Mouse (Mus musculus): ENCODE measurements around the gene Il10rb.

DNA sequence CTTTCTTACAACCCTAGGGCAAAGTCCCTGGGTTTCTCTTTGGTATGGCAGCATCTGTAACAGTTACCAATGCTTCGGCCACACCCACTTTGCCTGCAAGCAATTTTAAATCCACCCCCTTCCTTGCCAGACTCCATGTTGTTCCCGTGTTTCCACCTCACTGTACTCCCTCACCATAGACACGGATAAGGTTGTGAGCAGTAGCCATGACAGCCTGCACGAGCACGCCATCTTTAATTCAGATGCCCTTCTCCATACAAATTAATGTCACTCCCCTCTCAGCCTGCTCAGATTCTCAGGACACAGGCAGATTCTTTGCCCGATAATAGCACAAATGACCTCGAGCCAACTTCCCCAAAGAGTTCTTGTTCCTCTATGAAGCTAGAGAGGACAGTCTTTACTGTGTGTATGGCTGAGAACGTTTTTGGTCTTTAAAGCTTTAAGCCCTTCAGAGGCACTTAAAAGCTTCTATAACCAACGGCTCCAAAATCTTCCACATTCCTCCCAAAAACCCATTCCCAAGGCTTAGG is 23.6 kb upstream of the Il10rb start:
- TF ChIP-seq CTCF (IDR thresholded peaks at IDR 0.05; ENCODE audit: control insufficient read depth, insufficient read depth, insufficient read length) (no peak), CEBPB (IDR thresholded peaks at IDR 0.05; ENCODE audit: low read depth) (no peak), MAX (IDR thresholded peaks at IDR 0.05) (no peak), USF1 (IDR thresholded peaks at IDR 0.05; ENCODE audit: low read depth) (no peak)

Data from C2C12 (cell line).